Mouse (Mus musculus) CD4-positive helper T cell, adult 2 months (primary cell): ENCODE measurements around the gene Sema4a.

Experiments used
- DNase-seq: peaks from one replicate; pipeline ENCODE4 v3.0.0-alpha.2; 2012; ENCODE audit warnings: low read depth, missing footprints, low spot score

Sema4a gene

GRCm38 (mm10) chr3:88486887-88487286 lies 25.9 kb upstream of the Sema4a start:
- no peak for DNase-seq

GRCm38 (mm10) chr3:88486043-88486442 lies 25.1 kb upstream of the Sema4a start:
- DNase-seq, result no peak

GRCm38 (mm10) chr3:88484597-88485316 lies 23.8 kb upstream of the Sema4a start:
- peak; percentile 61 for DNase-seq

GRCm38 (mm10) chr3:88483621-88484020 lies 22.6 kb upstream of the Sema4a start:
- peak; percentile 78 for DNase-seq

GRCm38 (mm10) chr3:88483141-88483540 lies 22.2 kb upstream of the Sema4a start:
- DNase-seq, result no peak

- DNase-seq, result no peak
These were observed 21.4 kb upstream of the Sema4a start for GRCm38 (mm10) chr3:88482336-88482735.

GRCm38 (mm10) chr3:88481372-88482040 lies 20.5 kb upstream of the Sema4a start:
- no peak for DNase-seq

- no peak for DNase-seq
These were observed 19.7 kb upstream of the Sema4a start for GRCm38 (mm10) chr3:88480679-88481078.

- DNase-seq, result no peak
These were observed 18.8 kb upstream of the Sema4a start for GRCm38 (mm10) chr3:88479828-88480227.

- no peak for DNase-seq
These were observed 18.2 kb upstream of the Sema4a start for GRCm38 (mm10) chr3:88479163-88479562.

- peak; percentile 80 for DNase-seq
These were observed 16.8 kb upstream of the Sema4a start for GRCm38 (mm10) chr3:88477735-88478134.

- no peak for DNase-seq
These were observed 15.4 kb upstream of the Sema4a start for GRCm38 (mm10) chr3:88476403-88476802.

- no peak for DNase-seq
These were observed 12.6 kb upstream of the Sema4a start for GRCm38 (mm10) chr3:88473571-88473970.

- DNase-seq, result no peak
These were observed 12.0 kb upstream of the Sema4a start for GRCm38 (mm10) chr3:88473020-88473419.

GRCm38 (mm10) chr3:88470943-88471479 lies 10.0 kb upstream of the Sema4a start:
- no peak for DNase-seq

- no peak for DNase-seq
These were observed 8.5 kb upstream of the Sema4a start for GRCm38 (mm10) chr3:88469466-88469865.

- DNase-seq, result peak; percentile 83
These were observed 6.3 kb upstream of the Sema4a start for GRCm38 (mm10) chr3:88467116-88467824.

GRCm38 (mm10) chr3:88465127-88465526 lies 4.1 kb upstream of the Sema4a start:
- no peak for DNase-seq

- no peak for DNase-seq
These were observed 3.4 kb upstream of the Sema4a start for GRCm38 (mm10) chr3:88464425-88464824.

- no peak for DNase-seq
These were observed 953 bp downstream of the Sema4a start for GRCm38 (mm10) chr3:88460029-88460428.

- no peak for DNase-seq
These were observed 2.2 kb downstream of the Sema4a start for GRCm38 (mm10) chr3:88458778-88459219.
